Mouse (Mus musculus) liver, embryonic 18 days (tissue): ENCODE measurements around the gene Dnajb7. TPM values are rescaled to one million over a fixed set of nuclear protein-coding genes. Genes with fewer than 3 reads are reported as not detected.

ENCODE experiments used
- polyA plus RNA-seq: library from polyadenylated mRNA; depleted of rRNA; stranded (reverse); fragments of >200 nt; gene quantifications from 2 replicates; pipeline ENCODE4 v1.2.3, GENCODE M21; 2012; rRNA removed

Gene Dnajb7
- 0.03 and 0.04 TPM in 2 replicates for polyA plus RNA-seq

GRCm38 (mm10) chr15:81408199-81408598 is at the start of gene Dnajb7:
Gene Dnajb7, minus strand, starts transcription at chr15:81408299.

GRCm38 (mm10) chr15:81399638-81400315 is 8.3 kb downstream of the Dnajb7 start, which contains the start of the genes St13 and Xpnpep3:
Gene St13, minus strand, starts transcription at chr15:81400077.
Gene Xpnpep3, plus strand, starts transcription at chr15:81400138.

GRCm38 (mm10) chr15:81360345-81361021 is 47.6 kb downstream of the Dnajb7 start, which contains the start of gene Slc25a17:
Gene Slc25a17, minus strand, starts transcription at chr15:81360812.

Other genes starting within 250 kb of the Dnajb7 start
- gene Mrtfa, start 217.5 kb downstream of the Dnajb7 start, polyA plus RNA-seq: 4.4 and 6.0 TPM in 2 replicates
- 3.6 and 7.6 TPM in 2 replicates for gene Mchr1, start 172.8 kb downstream of the Dnajb7 start, polyA plus RNA-seq
- gene Slc25a17, start 47.5 kb downstream of the Dnajb7 start, polyA plus RNA-seq: 34.3 and 36.2 TPM in 2 replicates
- gene St13, start 8.2 kb downstream of the Dnajb7 start, polyA plus RNA-seq: 27.6 and 28.8 TPM in 2 replicates
- gene Xpnpep3, start 8.2 kb downstream of the Dnajb7 start, polyA plus RNA-seq: 3.1 and 3.8 TPM in 2 replicates
- 58.5 and 71.9 TPM in 2 replicates for gene Rbx1, start 58.0 kb upstream of the Dnajb7 start, polyA plus RNA-seq
- 7.8 and 10.2 TPM in 2 replicates for gene Ep300, start 177.1 kb upstream of the Dnajb7 start, polyA plus RNA-seq